Mouse (Mus musculus): ENCODE data around the gene Alg9.

GRCm38 (mm10) chr9:50890494-50891090, 115.8 kb downstream of the Alg9 start:
- TF ChIP-seq POLR2A (IDR thresholded peaks at IDR 0.05; ENCODE audit: borderline replicate concordance, control insufficient read depth, low read depth, low read length) (no peak), CTCF (IDR thresholded peaks at IDR 0.05; ENCODE audit: control insufficient read depth, insufficient read depth, low read length) (no peak)
